ENCODE assay signal across 8 mouse cellular contexts in genomic region chr2:84677968-84678880, GRCm38 (mm10). TPM values are rescaled to one million over a fixed set of nuclear protein-coding genes. Genes with fewer than 3 reads are reported as not detected.
DNase-seq lines count a peak whose midpoint lies in the region; ATAC-seq lines count a peak whose summit lies in the region.

TSS of gene Gm28635 (minus strand) at chr2:84678041.
TSS of gene Med19 (plus strand) at chr2:84678402.

- DNase-seq in MEL-GATA-1-ER (ENCODE audit: extremely low read depth, low read depth): peak; percentile 100
- DNase-seq in cerebellum, adult 8-10 months: peak; percentile 93
- DNase-seq in forelimb bud, embryonic 11.5 days (ENCODE audit: low read depth, low spot score): peak; percentile 99
- peak; percentile 99 for DNase-seq in layer of hippocampus, adult 9-10 months (ENCODE audit: low spot score)
- DNase-seq in ovary, postnatal 10 days (ENCODE audit: low spot score): peak; percentile 61
- DNase-seq in thymus, postnatal 10 days (ENCODE audit: low spot score in 2 of 2): peak; percentile 92 to 93

- H3K4me3 ChIP-seq in lung, embryonic 16.5 days (ENCODE audit: low read length): peak within 1 kb of the TSS; percentile 100

- no peaks in the 10 kb centered on the region for H3K9me3 ChIP-seq in lung, embryonic 16.5 days (ENCODE audit: control insufficient read depth, low read length)

- peak within 1 kb of the TSS; percentile 95 for H3K9ac ChIP-seq in lung, embryonic 16.5 days (ENCODE audit: low read length)

- under 1% methylated on average over 44 of the region's 44 CpGs for WGBS in lung, embryonic 16.5 days

- ATAC-seq in hematopoietic stem cell, adult 5-6 weeks (replicated peaks in 1 of 2; ENCODE audit: insufficient read depth in 1 of 2, low FRiP score in 2 of 2, low TSS enrichment in 1 of 2, low read depth in 1 of 2, poor library complexity in 2 of 2, severe bottlenecking in 2 of 2): peak; percentile 98 to 99
- ATAC-seq in lung, embryonic 16.5 days (ENCODE audit: low read depth): peak; percentile 99

- H3K27ac ChIP-seq in lung, embryonic 16.5 days (ENCODE audit: low read length): peak within 1 kb of the TSS; percentile 81

- peaks cover 13% of the 10 kb centered on the region for H3K36me3 ChIP-seq in lung, embryonic 16.5 days (ENCODE audit: control insufficient read depth, insufficient read depth, low read length)

- H3K4me1 ChIP-seq in lung, embryonic 16.5 days (replicated peaks; ENCODE audit: control insufficient read depth, insufficient read depth, low read length): peaks cover 13% of the 10 kb centered on the region

- H3K27me3 ChIP-seq in lung, embryonic 16.5 days (ENCODE audit: control insufficient read depth, insufficient read depth, low read depth, low read length): no peaks in the 10 kb centered on the region

- peak within 1 kb of the TSS; percentile 89 for H3K4me2 ChIP-seq in lung, embryonic 16.5 days (ENCODE audit: low read depth, low read length)

RNA-seq across cellular contexts. Expression of gene Gm28635, which starts in this region (rescaled TPM):
- total RNA-seq in hematopoietic stem cell, adult 5-6 weeks (2017): not detected in 2 replicates
- not detected in 2 replicates for polyA plus RNA-seq in lung, embryonic 16.5 days (2015; fragmentation: Nextera tagmentation; extraction: Ambion mirVana)

RNA-seq across cellular contexts. Expression of gene Med19, which starts in this region (rescaled TPM):
- 25.0 and 28.6 TPM in 2 replicates for total RNA-seq in hematopoietic stem cell, adult 5-6 weeks (2017)
- 34.6 and 38.0 TPM in 2 replicates for polyA plus RNA-seq in lung, embryonic 16.5 days (2015; fragmentation: Nextera tagmentation; extraction: Ambion mirVana)

Comparison
In these comparisons a context has a peak if more than half of its experiments do, and no peak if none do; other contexts are left out.
1. Peak in every context shown above with its lines: DNase-seq, ATAC-seq, H3K4me3 ChIP-seq and H3K27ac ChIP-seq.